Mouse (Mus musculus): ENCODE measurements around the gene Fgd1. TPM values are rescaled to one million over a fixed set of nuclear protein-coding genes. Genes with fewer than 3 reads are reported as not detected.
A peak's percentile ranks its signal among the peaks of the same experiment; 100 is the strongest.

Gene Fgd1
- 10 to 100 TPM; 24.4 to 24.6 TPM for total RNA-seq (2021)
- long read RNA-seq, experiment 1, full-length matches to known transcripts, result 7 of 17 reads
- long read RNA-seq, experiment 1, partial matches to known transcripts, result 4 of 17 reads
- long read RNA-seq, experiment 1, other reads (novel, unspliced or antisense), result 6 of 17 reads
- long read RNA-seq, experiment 2, full-length matches to known transcripts, result 4 of 7 reads
- long read RNA-seq, experiment 2, partial matches to known transcripts, result 2 of 7 reads
- long read RNA-seq, experiment 2, other reads (novel, unspliced or antisense), result 1 of 7 reads

GRCm38 (mm10) chrX:151045850-151046249 lies at the start of gene Fgd1:
Gene Fgd1, plus strand, starts transcription at chrX:151046150.
- DNase-seq (ENCODE audit: low spot score in 2 of 2), result no peak

GRCm38 (mm10) chrX:150996775-150997174 lies 49.2 kb upstream of the Fgd1 start:
- peak in 1 of 2 experiments; percentile 16 for DNase-seq (ENCODE audit: low spot score in 2 of 2)

GRCm38 (mm10) chrX:151016938-151017877 lies 28.7 kb upstream of the Fgd1 start, which contains the start of gene Gnl3l:
Gene Gnl3l, minus strand, starts transcription at chrX:151017322.
- DNase-seq (ENCODE audit: low spot score in 2 of 2), result peak; percentile 85 to 89

- DNase-seq (ENCODE audit: low spot score in 2 of 2), result no peak
These were observed 28.1 kb upstream of the Fgd1 start for GRCm38 (mm10) chrX:151017897-151018296.

- no peak for DNase-seq (ENCODE audit: low spot score in 2 of 2)
These were observed 27.2 kb upstream of the Fgd1 start for GRCm38 (mm10) chrX:151018798-151019197.

- DNase-seq (ENCODE audit: low spot score in 2 of 2), result no peak
These were observed 14.6 kb upstream of the Fgd1 start for GRCm38 (mm10) chrX:151031400-151031799.

GRCm38 (mm10) chrX:151041223-151041622 lies 4.7 kb upstream of the Fgd1 start:
- no peak for DNase-seq (ENCODE audit: low spot score in 2 of 2)

GRCm38 (mm10) chrX:151046321-151046720 lies 371 bp downstream of the Fgd1 start:
- no peak for DNase-seq (ENCODE audit: low spot score in 2 of 2)

GRCm38 (mm10) chrX:151046777-151047430 lies 954 bp downstream of the Fgd1 start:
- peak; percentile 73 to 79 for DNase-seq (ENCODE audit: low spot score in 2 of 2)

- peak; percentile 16 to 23 for DNase-seq (ENCODE audit: low spot score in 2 of 2)
These were observed 1.6 kb downstream of the Fgd1 start for GRCm38 (mm10) chrX:151047431-151048058.

GRCm38 (mm10) chrX:151049661-151050215 lies 3.8 kb downstream of the Fgd1 start:
- no peak for DNase-seq (ENCODE audit: low spot score in 2 of 2)

- DNase-seq (ENCODE audit: low spot score in 2 of 2), result peak in 1 of 2 experiments; percentile 13
These were observed 4.4 kb downstream of the Fgd1 start for GRCm38 (mm10) chrX:151050337-151050736.

GRCm38 (mm10) chrX:151054489-151054888 lies 8.5 kb downstream of the Fgd1 start:
- no peak for DNase-seq (ENCODE audit: low spot score in 2 of 2)

GRCm38 (mm10) chrX:151055559-151055958 lies 9.6 kb downstream of the Fgd1 start:
- no peak for DNase-seq (ENCODE audit: low spot score in 2 of 2)

- DNase-seq (ENCODE audit: low spot score in 2 of 2), result no peak
These were observed 13.4 kb downstream of the Fgd1 start for GRCm38 (mm10) chrX:151059346-151059745.

GRCm38 (mm10) chrX:151061615-151062299 lies 15.8 kb downstream of the Fgd1 start:
- no peak for DNase-seq (ENCODE audit: low spot score in 2 of 2)

GRCm38 (mm10) chrX:151066071-151066666 lies 20.2 kb downstream of the Fgd1 start:
- DNase-seq (ENCODE audit: low spot score in 2 of 2), result no peak

- no peak for DNase-seq (ENCODE audit: low spot score in 2 of 2)
These were observed 21.9 kb downstream of the Fgd1 start for GRCm38 (mm10) chrX:151067876-151068275.

- no peak for DNase-seq (ENCODE audit: low spot score in 2 of 2)
These were observed 30.1 kb downstream of the Fgd1 start for GRCm38 (mm10) chrX:151076007-151076406.
